Mouse (Mus musculus): ENCODE results near the gene Ncoa1. TPM values are rescaled to one million over a fixed set of nuclear protein-coding genes. Genes with fewer than 3 reads are reported as not detected.
A peak's percentile ranks its signal among the peaks of the same experiment; 100 is the strongest.
"Not testable (repeated sequence)": the region's sequence is repeated elsewhere in the genome, so short reads cannot be mapped to it uniquely, and the experiment has no call there.

Gene Ncoa1
- polyA plus RNA-seq, 1 experiment, result 14.3 TPM

GRCm38 (mm10) chr12:4249786-4250185, 227.2 kb downstream of the Ncoa1 start:
- WGBS, result 83% methylated on average over 6 of the region's 6 CpGs
- no peak for DNase-seq (ENCODE audit: low read depth, low spot score)

GRCm38 (mm10) chr12:4245742-4246141, 231.2 kb downstream of the Ncoa1 start:
- 54% methylated on average over 10 of the region's 10 CpGs for WGBS
- peak; percentile 47 for DNase-seq (ENCODE audit: low read depth, low spot score)

- WGBS, result 84% methylated on average over 2 of the region's 2 CpGs
- DNase-seq (ENCODE audit: low read depth, low spot score), result no peak
Measured at GRCm38 (mm10) chr12:4243805-4244204, 233.2 kb downstream of the Ncoa1 start.

GRCm38 (mm10) chr12:4240281-4240680, 236.7 kb downstream of the Ncoa1 start:
- 79% methylated on average over 8 of the region's 8 CpGs for WGBS
- DNase-seq (ENCODE audit: low read depth, low spot score), result not testable (repeated sequence)

GRCm38 (mm10) chr12:4237481-4237880, 239.5 kb downstream of the Ncoa1 start:
- DNase-seq (ENCODE audit: low read depth, low spot score), result no peak
- WGBS, result 95% methylated on average over 15 of the region's 15 CpGs

- DNase-seq (ENCODE audit: low read depth, low spot score), result peak; percentile 91
- under 1% methylated on average over 50 of the region's 50 CpGs for WGBS
Measured at GRCm38 (mm10) chr12:4233572-4234508, 243.1 kb downstream of the Ncoa1 start, which contains the start of the genes Ptrhd1 and Cenpo. Ptrhd1 (plus strand) TSS chr12:4234027. Cenpo (minus strand) TSS chr12:4234294.

GRCm38 (mm10) chr12:4232777-4233176, 244.2 kb downstream of the Ncoa1 start:
- DNase-seq (ENCODE audit: low read depth, low spot score), result no peak
- WGBS, result 16% methylated on average over 4 of the region's 4 CpGs

- WGBS, result 69% methylated on average over 7 of the region's 7 CpGs
Measured at GRCm38 (mm10) chr12:4230156-4230555, 246.8 kb downstream of the Ncoa1 start.

GRCm38 (mm10) chr12:4212908-4213307, 264.1 kb downstream of the Ncoa1 start:
- no peak for DNase-seq (ENCODE audit: low read depth, low spot score)
- 70% methylated on average over 8 of the region's 8 CpGs for WGBS

More at GRCm38 (mm10) chr12:4230156-4230555, 246.8 kb downstream of the Ncoa1 start:
- no peak for DNase-seq (ENCODE audit: low read depth, low spot score)

GRCm38 (mm10) chr12:4211174-4211573, 265.8 kb downstream of the Ncoa1 start:
- DNase-seq (ENCODE audit: low read depth, low spot score), result no peak
- WGBS, result 82% methylated on average over 9 of the region's 9 CpGs

GRCm38 (mm10) chr12:4209196-4209595, 267.8 kb downstream of the Ncoa1 start:
- WGBS, result 97% methylated on average over 9 of the region's 9 CpGs
- no peak for DNase-seq (ENCODE audit: low read depth, low spot score)

GRCm38 (mm10) chr12:4208405-4209133, 268.4 kb downstream of the Ncoa1 start:
- DNase-seq (ENCODE audit: low read depth, low spot score), result no peak
- 75% methylated on average over 15 of the region's 15 CpGs for WGBS

- 95% methylated on average over 11 of the region's 11 CpGs for WGBS
- DNase-seq (ENCODE audit: low read depth, low spot score), result no peak
Measured at GRCm38 (mm10) chr12:4206106-4206505, 270.9 kb downstream of the Ncoa1 start.

- 89% methylated on average over 4 of the region's 4 CpGs for WGBS
- DNase-seq (ENCODE audit: low read depth, low spot score), result no peak
Measured at GRCm38 (mm10) chr12:4202206-4202605, 274.8 kb downstream of the Ncoa1 start.

- DNase-seq (ENCODE audit: low read depth, low spot score), result no peak
- 87% methylated on average over 13 of the region's 13 CpGs for WGBS
Measured at GRCm38 (mm10) chr12:4201454-4202200, 275.4 kb downstream of the Ncoa1 start.

- DNase-seq (ENCODE audit: low read depth, low spot score), result no peak
- WGBS, result 94% methylated on average over 11 of the region's 11 CpGs
Measured at GRCm38 (mm10) chr12:4199271-4199670, 277.7 kb downstream of the Ncoa1 start.

GRCm38 (mm10) chr12:4198702-4199101, 278.3 kb downstream of the Ncoa1 start:
- no peak for DNase-seq (ENCODE audit: low read depth, low spot score)
- WGBS, result 77% methylated on average over 4 of the region's 4 CpGs
